ENCODE assay signal across 9 mouse cellular contexts in the genomic region with DNA sequence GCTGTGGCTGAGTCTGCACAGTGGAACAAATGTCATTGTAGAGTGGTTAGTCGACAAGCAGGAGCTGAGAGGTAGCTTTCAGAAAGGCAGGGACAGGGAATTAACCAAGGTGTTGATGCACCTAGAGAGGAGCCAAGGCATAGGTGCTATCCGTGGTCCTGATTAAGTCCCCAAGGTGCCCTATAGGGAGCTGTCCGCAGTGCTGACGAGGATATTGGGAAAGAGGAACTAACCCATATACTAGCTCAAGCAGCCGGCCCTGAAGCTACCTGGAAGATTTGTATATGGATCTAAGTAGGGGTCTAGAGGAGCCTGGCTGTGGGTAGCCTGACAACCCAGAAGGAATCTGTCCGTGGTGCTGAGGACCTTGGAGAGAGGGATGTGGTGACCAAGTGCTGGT. TPM values are rescaled to one million over a fixed set of nuclear protein-coding genes. Genes with fewer than 3 reads are reported as not detected.
A peak's percentile ranks its signal among the peaks of the same experiment; 100 is the strongest.
DNase-seq lines count a peak whose midpoint lies in the region; ATAC-seq and TF ChIP-seq lines count a peak whose summit lies in the region.
"Had no signal": no experiment of that assay in that cellular context is flagged by ENCODE, and none has a peak within 500 bp of the region (broad histone marks: within the 10 kb centered on the region; RNA-seq: fewer than 3 reads in every experiment).

No protein-coding gene starts in this region.

- H3K4me2 ChIP-seq in heart, postnatal 0 days (ENCODE audit: low read depth, low read length) = no peak overlapping the region
- no peak overlapping the region for H3K4me2 ChIP-seq in liver, postnatal 0 days (ENCODE audit: low read depth, low read length)

- H3K27me3 ChIP-seq in heart, postnatal 0 days (ENCODE audit: control insufficient read depth, insufficient read depth, low read length) = no peaks in the 10 kb centered on the region
- no peaks in the 10 kb centered on the region for H3K27me3 ChIP-seq in liver, postnatal 0 days (ENCODE audit: insufficient read depth, low read length)

- in situ Hi-C loops in ES-E14 (cut with MboI; ENCODE audit: low sequenced_read_pairs in 2 of 2, unreplicated experiment in 2 of 2) = no loop called here

- H3K4me3 ChIP-seq in heart, postnatal 0 days (ENCODE audit: low read depth, low read length) = no peak overlapping the region
- no peak overlapping the region for H3K4me3 ChIP-seq in ES-E14 (ENCODE audit: insufficient read depth in 1 of 2, low read depth in 1 of 2, low read length in 2 of 2, poor library complexity in 1 of 2, severe bottlenecking in 1 of 2)
- no peak overlapping the region for H3K4me3 ChIP-seq in liver, postnatal 0 days (ENCODE audit: low read depth, low read length)
- H3K4me3 ChIP-seq: megakaryocyte, embryonic 14.5 days had no signal

- peak; percentile 44; the same call in 1 of the 2 replicates for ATAC-seq in heart, postnatal 0 days (ENCODE audit: insufficient read depth, low read depth)
- ATAC-seq in liver, postnatal 0 days = peak; percentile 67

- H3K4me1 ChIP-seq in heart, postnatal 0 days (ENCODE audit: control insufficient read depth, insufficient read depth) = no peaks in the 10 kb centered on the region
- H3K4me1 ChIP-seq in ES-E14 (ENCODE audit: control insufficient read depth in 2 of 2, insufficient read depth in 2 of 2, low read length in 2 of 2, poor library complexity in 1 of 2) = no peaks in the 10 kb centered on the region; a peak in 1 of 4 replicates
- H3K4me1 ChIP-seq in liver, postnatal 0 days (ENCODE audit: insufficient read depth) = no peaks in the 10 kb centered on the region

- WGBS in heart, postnatal 0 days = 9% methylated on average over 6 of the region's 6 CpGs
- WGBS in liver, postnatal 0 days (ENCODE audit: insufficient replicate concordance) = 7% methylated on average over 6 of the region's 6 CpGs

- no peak for TF ChIP-seq EP300 in heart, postnatal 0 days (IDR thresholded peaks at IDR 0.05; ENCODE audit: low read depth)
- no peak for TF ChIP-seq EP300 in liver, postnatal 0 days (IDR thresholded peaks at IDR 0.05; ENCODE audit: low read depth)

- H3K27ac ChIP-seq in heart, postnatal 0 days (ENCODE audit: low read depth) = no peak overlapping the region
- H3K27ac ChIP-seq in ES-E14 (ENCODE audit: insufficient read depth, low read depth, low read length, poor library complexity, severe bottlenecking) = no peak overlapping the region
- H3K27ac ChIP-seq in liver, postnatal 0 days (ENCODE audit: low read depth) = no peak overlapping the region

- TF ChIP-seq CTCF in heart, postnatal 0 days (IDR thresholded peaks at IDR 0.05; ENCODE audit: low read depth) = no peak
- TF ChIP-seq CTCF in liver, postnatal 0 days (IDR thresholded peaks at IDR 0.05; ENCODE audit: low read depth) = no peak

- no peaks in the 10 kb centered on the region for H3K36me3 ChIP-seq in heart, postnatal 0 days (replicated peaks; ENCODE audit: control insufficient read depth, insufficient read depth, low read length)
- no peaks in the 10 kb centered on the region for H3K36me3 ChIP-seq in ES-E14 (ENCODE audit: control insufficient read depth, insufficient read depth, low read length, poor library complexity, severe bottlenecking)
- H3K36me3 ChIP-seq in liver, postnatal 0 days (replicated peaks; ENCODE audit: insufficient read depth, low read length) = no peaks in the 10 kb centered on the region

- peak; percentile 64 for DNase-seq in heart, postnatal 0 days (ENCODE audit: low spot score)
- no peak for DNase-seq in heart, adult 8-10 months (ENCODE audit: low spot score)
- peak; percentile 84 for DNase-seq in ES-E14 (ENCODE audit: low read depth, low spot score)
- peak; percentile 28 for DNase-seq in gonadal fat pad, adult 2 months (ENCODE audit: low read depth)
- DNase-seq in liver, postnatal 0 days = peak; percentile 85
- DNase-seq in thymus, postnatal 14 days = peak; percentile 54
- no peak for DNase-seq in heart, adult 9 months (ENCODE audit: low spot score in 2 of 2)
- DNase-seq in layer of hippocampus, adult 8-10 months (ENCODE audit: low spot score in 2 of 2) = no peak

- no peaks in the 10 kb centered on the region for H3K9me3 ChIP-seq in heart, postnatal 0 days (replicated peaks; ENCODE audit: control insufficient read depth, low read length)
- H3K9me3 ChIP-seq in ES-E14 (ENCODE audit: control insufficient read depth, insufficient read depth, low read depth, low read length) = no peaks in the 10 kb centered on the region
- H3K9me3 ChIP-seq in liver, postnatal 0 days (ENCODE audit: low read length) = no peaks in the 10 kb centered on the region
- H3K9me3 ChIP-seq: megakaryocyte, embryonic 14.5 days had no signal

- H3K9ac ChIP-seq in heart, postnatal 0 days (replicated peaks; ENCODE audit: low read depth, low read length) = no peak overlapping the region
- no peak overlapping the region for H3K9ac ChIP-seq in ES-E14 (ENCODE audit: insufficient read depth, low read depth, low read length, poor library complexity, severe bottlenecking)
- H3K9ac ChIP-seq in liver, postnatal 0 days (replicated peaks) = no peak overlapping the region

TF ChIP-seq in ES-E14, 5 proteins besides CTCF, POLR2A, EP300 and RAD21:
- TF ChIP-seq ZC3H11A (IDR thresholded peaks at IDR 0.05; ENCODE audit: borderline replicate concordance, low read depth, low read length) = no peak
- TF ChIP-seq ZNF384 (IDR thresholded peaks at IDR 0.05; ENCODE audit: low read depth, low read length) = no peak
- 0 out of 2 replicates have a peak, but pooled peaks have one; percentile 15 for TF ChIP-seq HCFC1 (IDR thresholded peaks at IDR 0.05; ENCODE audit: borderline replicate concordance, insufficient read depth, low read length)

RNA-seq across cellular contexts. Expression of a gene that starts 11.3 kb away (rescaled TPM):
- total RNA-seq in heart, postnatal 0 days (2014; rRNA removed; ENCODE audit: low replicate concordance) = 4.0 and 6.8 TPM in 2 replicates
- polyA plus RNA-seq in heart, postnatal 0 days (2015; fragmentation: Nextera tagmentation; extraction: Ambion mirVana) = 4.9 and 5.3 TPM in 2 replicates
- 1 to 10 TPM; 3.4 to 6.0 (median 4.8) TPM for total RNA-seq in heart, adult 8-10 months (2022)
- 8.3 and 16.5 TPM in 2 replicates for total RNA-seq in ES-E14 (2012; rRNA removed)
- 64.6 and 88.0 TPM in 2 replicates for polyA plus RNA-seq in gonadal fat pad, adult 2 months (2012; rRNA removed)
- polyA plus RNA-seq in liver, postnatal 0 days (2015; fragmentation: Nextera tagmentation; extraction: Ambion mirVana) = 3.5 and 5.4 TPM in 2 replicates
- 10 to 100 TPM; 83.6 to 95.7 (median 90.0) TPM for total RNA-seq in layer of hippocampus, adult 8-10 months (2022)

RNA-seq across cellular contexts. Expression of a gene that starts 22.4 kb away (rescaled TPM):
- 0.43 TPM in 1 of 2 replicates, not detected in the other for total RNA-seq in heart, postnatal 0 days (2014; rRNA removed; ENCODE audit: low replicate concordance)
- 2.0 and 2.3 TPM in 2 replicates for polyA plus RNA-seq in heart, postnatal 0 days (2015; fragmentation: Nextera tagmentation; extraction: Ambion mirVana)
- 1 to 10 TPM; 3.7 to 5.7 (median 4.8) TPM for total RNA-seq in heart, adult 8-10 months (2022)
- 4.1 and 4.4 TPM in 2 replicates for total RNA-seq in ES-E14 (2012; rRNA removed)
- polyA plus RNA-seq in gonadal fat pad, adult 2 months (2012; rRNA removed) = 4.7 and 5.4 TPM in 2 replicates
- 16.6 TPM in 2 replicates for polyA plus RNA-seq in liver, postnatal 0 days (2015; fragmentation: Nextera tagmentation; extraction: Ambion mirVana)
- total RNA-seq in layer of hippocampus, adult 8-10 months (2022) = 1 to 10 TPM; 6.8 to 8.9 (median 8.5) TPM

RNA-seq across cellular contexts. Expression of a gene that starts 30.8 kb away (rescaled TPM):
- 17.4 and 21.2 TPM in 2 replicates for total RNA-seq in heart, postnatal 0 days (2014; rRNA removed; ENCODE audit: low replicate concordance)
- 15.2 and 16.9 TPM in 2 replicates for polyA plus RNA-seq in heart, postnatal 0 days (2015; fragmentation: Nextera tagmentation; extraction: Ambion mirVana)
- total RNA-seq in heart, adult 8-10 months (2022) = 1 to 10 TPM; 7.0 to 7.4 (median 7.1) TPM
- total RNA-seq in ES-E14 (2012; rRNA removed) = 179 and 287 TPM in 2 replicates
- polyA plus RNA-seq in gonadal fat pad, adult 2 months (2012; rRNA removed) = 38.7 TPM in 2 replicates
- 32.4 and 32.5 TPM in 2 replicates for polyA plus RNA-seq in liver, postnatal 0 days (2015; fragmentation: Nextera tagmentation; extraction: Ambion mirVana)
- 10 to 100 TPM; 21.8 to 28.1 (median 24.6) TPM for total RNA-seq in layer of hippocampus, adult 8-10 months (2022)

RNA-seq across cellular contexts. Expression of a gene that starts 38.8 kb away (rescaled TPM):
- not detected in 2 replicates for total RNA-seq in heart, postnatal 0 days (2014; rRNA removed; ENCODE audit: low replicate concordance)
- polyA plus RNA-seq in heart, postnatal 0 days (2015; fragmentation: Nextera tagmentation; extraction: Ambion mirVana) = not detected in 2 replicates
- not detected for total RNA-seq in heart, adult 8-10 months (2022)
- not detected in 2 replicates for total RNA-seq in ES-E14 (2012; rRNA removed)
- polyA plus RNA-seq in gonadal fat pad, adult 2 months (2012; rRNA removed) = not detected in 2 replicates
- not detected in 2 replicates for polyA plus RNA-seq in liver, postnatal 0 days (2015; fragmentation: Nextera tagmentation; extraction: Ambion mirVana)
- total RNA-seq in layer of hippocampus, adult 8-10 months (2022) = not detected

RNA-seq across cellular contexts. Expression of a gene that starts 41.3 kb away (rescaled TPM):
- 74.5 and 86.8 TPM in 2 replicates for total RNA-seq in heart, postnatal 0 days (2014; rRNA removed; ENCODE audit: low replicate concordance)
- 161 and 172 TPM in 2 replicates for polyA plus RNA-seq in heart, postnatal 0 days (2015; fragmentation: Nextera tagmentation; extraction: Ambion mirVana)
- total RNA-seq in heart, adult 8-10 months (2022) = 100 to 1,000 TPM; 106 to 121 (median 110) TPM
- 196 and 239 TPM in 2 replicates for total RNA-seq in ES-E14 (2012; rRNA removed)
- polyA plus RNA-seq in gonadal fat pad, adult 2 months (2012; rRNA removed) = 128 and 129 TPM in 2 replicates
- 128 and 129 TPM in 2 replicates for polyA plus RNA-seq in liver, postnatal 0 days (2015; fragmentation: Nextera tagmentation; extraction: Ambion mirVana)
- total RNA-seq in layer of hippocampus, adult 8-10 months (2022) = 100 to 1,000 TPM; 118 to 139 (median 131) TPM

Comparison
In these comparisons a context has a peak if more than half of its experiments do, and no peak if none do; other contexts are left out.
1. DNase-seq: peak in heart, postnatal 0 days (single experiment), ES-E14 (single experiment), gonadal fat pad, adult 2 months (single experiment), liver, postnatal 0 days (single experiment) and thymus, postnatal 14 days (single experiment); none in heart, adult 8-10 months (single experiment), heart, adult 9 months (0 of 2) and layer of hippocampus, adult 8-10 months (0 of 2).